Mouse (Mus musculus) erythroblast, embryonic 14.5 days (primary cell): ENCODE measurements at regions not wholly inside any gene's neighbourhood (a gene's known extent, or its start where the extent isn't known, plus 50 kb on each side); places are given as distances from the start of the nearest gene placed in this dataset.

Experiments
- GATA1 ChIP-seq: IDR thresholded peaks from 2 replicates; pipeline ENCODE4 v1.6.1; 2012; ENCODE audit warnings: low read length, inconsistent platforms, mixed read lengths
- TAL1 ChIP-seq: IDR thresholded peaks from 3 replicates; pipeline ENCODE4 v1.6.1; 2012; ENCODE audit warnings: low read length, inconsistent platforms, mixed read lengths

GRCm38 (mm10) chr2:128294610-128295009 lies 168.8 kb downstream of the Bcl2l11 start:
- no peak for TF ChIP-seq TAL1
- no peak for TF ChIP-seq GATA1
